Mouse (Mus musculus): ENCODE measurements around the gene Sorl1. TPM values are rescaled to one million over a fixed set of nuclear protein-coding genes. Genes with fewer than 3 reads are reported as not detected.

Sorl1 gene
- total RNA-seq, 1 experiment, result 24.1 TPM

DNA sequence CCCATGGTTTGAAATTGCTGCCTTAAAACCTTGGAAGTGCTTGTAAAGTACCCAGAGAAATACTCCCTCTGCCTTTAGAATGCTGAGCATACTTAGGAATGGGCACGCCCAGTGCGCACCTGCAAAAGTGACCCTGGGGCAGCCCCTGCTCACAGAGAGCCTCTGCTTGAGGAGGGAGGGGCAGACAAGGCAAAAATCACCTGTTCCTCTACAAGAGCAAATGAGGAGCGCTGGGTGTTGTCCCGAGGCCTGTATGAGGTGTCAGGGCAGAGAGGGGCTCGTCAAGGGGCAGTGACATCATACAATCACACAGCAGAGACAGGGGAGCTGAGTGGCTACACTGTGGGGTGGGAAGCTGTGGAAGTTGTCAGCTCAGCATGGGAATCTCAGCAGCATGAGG is 143.3 kb downstream of the Sorl1 start:
- Histone ChIP-seq H3K4me3 (ENCODE audit: insufficient read depth in 1 of 2, low read depth in 1 of 2, low read length in 2 of 2, poor library complexity in 1 of 2, severe bottlenecking in 1 of 2) (no peak overlapping the region), H3K9ac (ENCODE audit: insufficient read depth, low read depth, low read length, poor library complexity, severe bottlenecking) (no peak overlapping the region), H3K9me3 (ENCODE audit: control insufficient read depth, insufficient read depth, low read depth, low read length) (no peaks in the 10 kb centered on the region), H3K4me1 (ENCODE audit: control insufficient read depth in 2 of 2, insufficient read depth in 2 of 2, low read length in 2 of 2, poor library complexity in 1 of 2) (peaks cover 0 to 14% of the 10 kb centered on the region in 2 experiments; a peak in 3 of 4 replicates), H3K27ac (ENCODE audit: insufficient read depth, low read depth, low read length, poor library complexity, severe bottlenecking) (no peak overlapping the region), H3K36me3 (ENCODE audit: control insufficient read depth, insufficient read depth, low read length, poor library complexity, severe bottlenecking) (peaks cover 37% of the 10 kb centered on the region)
- in situ Hi-C loops (cut with MboI; ENCODE audit: low sequenced_read_pairs in 2 of 2, unreplicated experiment in 2 of 2), result no loop called here
- no peak for DNase-seq (ENCODE audit: low read depth, low spot score)
- no peak for TF ChIP-seq ZC3H11A (IDR thresholded peaks at IDR 0.05; ENCODE audit: borderline replicate concordance, low read depth, low read length)
- no peak for TF ChIP-seq CHD2 (IDR thresholded peaks at IDR 0.05; ENCODE audit: low read depth, low read length)
- TF ChIP-seq HCFC1 (IDR thresholded peaks at IDR 0.05; ENCODE audit: borderline replicate concordance, insufficient read depth, low read length), result no peak
- TF ChIP-seq MAFK (IDR thresholded peaks at IDR 0.05; ENCODE audit: insufficient read depth, low read depth, low read length), result no peak
- TF ChIP-seq ZNF384 (IDR thresholded peaks at IDR 0.05; ENCODE audit: low read depth, low read length), result no peak

DNA sequence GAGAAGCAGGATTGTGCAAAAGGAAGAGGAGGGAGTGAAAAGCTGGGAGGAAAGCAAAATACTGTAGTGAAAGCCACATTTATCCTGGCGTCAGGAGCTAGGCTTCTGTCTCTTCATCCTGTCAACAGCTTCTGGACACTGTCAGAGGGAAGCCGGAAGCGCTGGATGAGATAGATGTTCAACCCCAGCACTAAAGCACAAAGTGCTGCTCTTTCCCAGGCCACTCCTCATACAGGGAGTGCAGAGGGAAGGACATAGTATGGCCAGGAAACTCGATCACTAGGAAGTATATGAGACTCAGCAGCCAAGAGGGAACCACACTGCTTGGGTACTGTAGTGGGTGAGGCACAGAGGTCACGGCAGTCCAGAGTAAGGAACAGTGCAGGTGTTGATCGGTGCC is 145.7 kb downstream of the Sorl1 start:
- Histone ChIP-seq H3K4me3 (ENCODE audit: insufficient read depth in 1 of 2, low read depth in 1 of 2, low read length in 2 of 2, poor library complexity in 1 of 2, severe bottlenecking in 1 of 2) (no peak overlapping the region), H3K27ac (ENCODE audit: insufficient read depth, low read depth, low read length, poor library complexity, severe bottlenecking) (no peak overlapping the region), H3K36me3 (ENCODE audit: control insufficient read depth, insufficient read depth, low read length, poor library complexity, severe bottlenecking) (peaks cover 33% of the 10 kb centered on the region), H3K9me3 (ENCODE audit: control insufficient read depth, insufficient read depth, low read depth, low read length) (no peaks in the 10 kb centered on the region), H3K9ac (ENCODE audit: insufficient read depth, low read depth, low read length, poor library complexity, severe bottlenecking) (no peak overlapping the region), H3K4me1 (ENCODE audit: control insufficient read depth in 2 of 2, insufficient read depth in 2 of 2, low read length in 2 of 2, poor library complexity in 1 of 2) (peaks cover 0 to 12% of the 10 kb centered on the region in 2 experiments; a peak in 3 of 4 replicates)
- DNase-seq (ENCODE audit: low read depth, low spot score), result no peak
- in situ Hi-C loops (cut with MboI; ENCODE audit: low sequenced_read_pairs in 2 of 2, unreplicated experiment in 2 of 2), result no loop called here
- TF ChIP-seq CHD2 (IDR thresholded peaks at IDR 0.05; ENCODE audit: low read depth, low read length), result no peak
- no peak for TF ChIP-seq ZNF384 (IDR thresholded peaks at IDR 0.05; ENCODE audit: low read depth, low read length)
- no peak for TF ChIP-seq MAFK (IDR thresholded peaks at IDR 0.05; ENCODE audit: insufficient read depth, low read depth, low read length)
- no peak for TF ChIP-seq ZC3H11A (IDR thresholded peaks at IDR 0.05; ENCODE audit: borderline replicate concordance, low read depth, low read length)
- TF ChIP-seq HCFC1 (IDR thresholded peaks at IDR 0.05; ENCODE audit: borderline replicate concordance, insufficient read depth, low read length), result no peak

DNA sequence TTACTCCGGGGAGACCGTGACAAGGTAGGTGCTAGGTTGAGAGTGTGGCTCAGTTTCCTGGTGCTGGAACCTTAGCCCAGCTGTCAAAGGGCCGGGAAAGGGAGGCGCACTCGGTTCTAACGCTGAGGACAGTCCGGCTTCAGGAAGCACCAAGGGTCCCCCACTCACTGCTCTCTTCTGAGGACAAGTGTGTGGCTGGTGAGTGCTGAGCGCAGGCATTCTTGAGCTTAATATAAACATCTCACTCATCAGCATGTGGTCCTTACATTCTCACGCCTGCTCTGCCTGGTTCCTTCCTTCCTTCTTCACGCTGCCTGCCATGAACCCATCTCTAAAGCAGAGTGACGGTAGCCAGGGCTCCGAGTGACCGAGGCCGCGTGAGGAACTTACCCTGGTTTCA is 148.1 kb downstream of the Sorl1 start:
- peaks cover 0 to 3% of the 10 kb centered on the region in 2 experiments; a peak in 3 of 4 replicates for H3K4me1 ChIP-seq (ENCODE audit: control insufficient read depth in 2 of 2, insufficient read depth in 2 of 2, low read length in 2 of 2, poor library complexity in 1 of 2)
- no peaks in the 10 kb centered on the region for H3K9me3 ChIP-seq (ENCODE audit: control insufficient read depth, insufficient read depth, low read depth, low read length)
- H3K36me3 ChIP-seq (ENCODE audit: control insufficient read depth, insufficient read depth, low read length, poor library complexity, severe bottlenecking), result peaks cover 24% of the 10 kb centered on the region
- in situ Hi-C loops (cut with MboI; ENCODE audit: low sequenced_read_pairs in 2 of 2, unreplicated experiment in 2 of 2), result no loop called here
- no peak overlapping the region for H3K9ac ChIP-seq (ENCODE audit: insufficient read depth, low read depth, low read length, poor library complexity, severe bottlenecking)
- no peak overlapping the region for H3K27ac ChIP-seq (ENCODE audit: insufficient read depth, low read depth, low read length, poor library complexity, severe bottlenecking)
- H3K4me3 ChIP-seq (ENCODE audit: insufficient read depth in 1 of 2, low read depth in 1 of 2, low read length in 2 of 2, poor library complexity in 1 of 2, severe bottlenecking in 1 of 2), result no peak overlapping the region
- DNase-seq (ENCODE audit: low read depth, low spot score), result no peak
- TF ChIP-seq HCFC1 (IDR thresholded peaks at IDR 0.05; ENCODE audit: borderline replicate concordance, insufficient read depth, low read length) (no peak), ZC3H11A (IDR thresholded peaks at IDR 0.05; ENCODE audit: borderline replicate concordance, low read depth, low read length) (no peak), CHD2 (IDR thresholded peaks at IDR 0.05; ENCODE audit: low read depth, low read length) (no peak), MAFK (IDR thresholded peaks at IDR 0.05; ENCODE audit: insufficient read depth, low read depth, low read length) (no peak), ZNF384 (IDR thresholded peaks at IDR 0.05; ENCODE audit: low read depth, low read length) (no peak)

DNA sequence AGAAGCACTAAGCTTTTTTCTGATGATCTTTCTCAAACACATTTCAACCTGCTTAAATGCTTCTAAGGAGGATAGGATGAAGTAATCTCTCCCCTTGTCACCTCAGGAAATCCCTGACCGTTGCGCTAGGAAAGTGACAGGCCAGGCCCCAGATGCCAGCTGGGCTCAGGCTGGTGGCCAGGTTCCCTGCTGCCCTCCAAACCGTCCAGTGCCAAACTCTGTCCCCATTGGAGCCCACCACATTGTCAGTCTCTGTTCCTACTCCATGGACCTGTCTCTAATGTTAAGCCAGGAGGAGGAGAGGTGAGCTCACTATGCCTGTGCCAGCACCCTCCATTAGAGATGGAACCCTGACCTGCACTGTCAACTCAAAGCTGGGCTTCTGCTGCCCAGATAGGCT is 149.4 kb downstream of the Sorl1 start:
- no peak overlapping the region for H3K9ac ChIP-seq (ENCODE audit: insufficient read depth, low read depth, low read length, poor library complexity, severe bottlenecking)
- in situ Hi-C loops (cut with MboI; ENCODE audit: low sequenced_read_pairs in 2 of 2, unreplicated experiment in 2 of 2), result loop anchor here in 1 of 2 experiments (25.0 kb wide), 1 partner anchor 737 kb away; no protein-coding TSS in a partner anchor
- TF ChIP-seq MAFK (IDR thresholded peaks at IDR 0.05; ENCODE audit: insufficient read depth, low read depth, low read length) (no peak), HCFC1 (IDR thresholded peaks at IDR 0.05; ENCODE audit: borderline replicate concordance, insufficient read depth, low read length) (no peak), CHD2 (IDR thresholded peaks at IDR 0.05; ENCODE audit: low read depth, low read length) (no peak), ZNF384 (IDR thresholded peaks at IDR 0.05; ENCODE audit: low read depth, low read length) (no peak), ZC3H11A (IDR thresholded peaks at IDR 0.05; ENCODE audit: borderline replicate concordance, low read depth, low read length) (no peak)
- no peak for DNase-seq (ENCODE audit: low read depth, low spot score)
- H3K27ac ChIP-seq (ENCODE audit: insufficient read depth, low read depth, low read length, poor library complexity, severe bottlenecking), result no peak overlapping the region
- no peaks in the 10 kb centered on the region for H3K4me1 ChIP-seq (ENCODE audit: control insufficient read depth in 2 of 2, insufficient read depth in 2 of 2, low read length in 2 of 2, poor library complexity in 1 of 2)
- H3K9me3 ChIP-seq (ENCODE audit: control insufficient read depth, insufficient read depth, low read depth, low read length), result no peaks in the 10 kb centered on the region
- peaks cover 22% of the 10 kb centered on the region for H3K36me3 ChIP-seq (ENCODE audit: control insufficient read depth, insufficient read depth, low read length, poor library complexity, severe bottlenecking)
- no peak overlapping the region for H3K4me3 ChIP-seq (ENCODE audit: insufficient read depth in 1 of 2, low read depth in 1 of 2, low read length in 2 of 2, poor library complexity in 1 of 2, severe bottlenecking in 1 of 2)
